Mouse (Mus musculus) ES-Bruce4 (cell line): ENCODE measurements at regions not wholly inside any gene's neighbourhood (a gene's known extent, or its start where the extent isn't known, plus 50 kb on each side); places are given as distances from the start of the nearest gene placed in this dataset.

Source experiments
- H3K27ac ChIP-seq: 2 replicates; pipeline ENCODE4 v1.5.1; 2012; ENCODE audit warnings: low read length, inconsistent platforms; ENCODE audit not compliant: insufficient read depth
- H3K27me3 ChIP-seq: 2 replicates; pipeline ENCODE4 v1.6.1; 2012; ENCODE audit warnings: mild to moderate bottlenecking, low read length, inconsistent platforms; ENCODE audit not compliant: control insufficient read depth, poor library complexity, insufficient read depth, severe bottlenecking
- H3K36me3 ChIP-seq: 2 replicates; pipeline ENCODE4 v1.6.1; 2012; ENCODE audit warnings: inconsistent platforms, mild to moderate bottlenecking, low read length, moderate library complexity; ENCODE audit not compliant: control insufficient read depth, poor library complexity, insufficient read depth, severe bottlenecking
- H3K4me1 ChIP-seq: one replicate; pipeline ENCODE4 v1.8.1; 2011; ENCODE audit warnings: low read length; ENCODE audit not compliant: control insufficient read depth, insufficient read depth
- H3K4me3 ChIP-seq: 2 replicates; pipeline ENCODE4 v1.5.1; 2011; ENCODE audit warnings: low read depth, mild to moderate bottlenecking, low read length
- H3K9ac ChIP-seq: 2 replicates; pipeline ENCODE4 v1.6.1; 2012; ENCODE audit warnings: low read depth, mild to moderate bottlenecking, inconsistent platforms; ENCODE audit not compliant: poor library complexity, severe bottlenecking
- H3K9me3 ChIP-seq: replicated peaks from 2 replicates; pipeline ENCODE4 v1.6.1; 2012; ENCODE audit warnings: mild to moderate bottlenecking, low read length, inconsistent platforms; ENCODE audit not compliant: control insufficient read depth, poor library complexity, insufficient read depth, severe bottlenecking
- CTCF ChIP-seq: IDR thresholded peaks from one replicate; pipeline ENCODE4 v1.8.1; 2011; ENCODE audit warnings: low read depth, low read length
- EP300 ChIP-seq: IDR thresholded peaks from 2 replicates; pipeline ENCODE4 v1.6.1; 2011; ENCODE audit warnings: low read depth, low read length; ENCODE audit not compliant: insufficient read depth
- POLR2A ChIP-seq: IDR thresholded peaks from one replicate; pipeline ENCODE4 v1.8.1; 2011; ENCODE audit warnings: low read length; ENCODE audit not compliant: insufficient read depth

DNA sequence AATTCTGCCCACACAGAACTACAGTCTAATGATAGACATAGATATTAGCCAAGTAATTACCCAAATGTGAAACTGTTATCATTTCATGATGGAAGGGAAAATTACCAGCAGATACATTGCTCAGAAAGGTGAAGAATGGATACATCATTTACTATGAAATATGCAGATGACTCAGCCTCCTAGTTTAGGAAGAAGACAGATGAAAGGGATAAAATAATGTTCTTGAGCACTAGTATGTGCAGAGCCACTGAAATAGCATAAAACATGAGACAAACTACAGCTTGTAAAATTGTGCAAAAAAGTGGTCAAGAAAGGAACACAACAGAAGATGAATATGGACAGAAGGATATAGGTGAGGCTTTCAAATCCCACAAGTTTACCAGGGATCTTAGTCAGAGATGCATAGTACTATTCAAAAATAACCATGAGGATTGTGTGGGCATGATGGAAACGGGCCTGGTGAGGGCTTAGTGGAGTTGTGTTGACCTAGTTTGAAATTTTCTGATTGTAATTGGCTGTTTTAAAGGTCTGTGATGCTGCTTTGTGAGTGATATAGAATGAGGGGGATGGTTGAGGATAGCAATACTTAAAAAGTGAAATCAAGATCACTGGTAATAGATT, 883.3 kb downstream of the Dnajb9 start:
- Histone ChIP-seq H3K27me3 (no peaks in the 10 kb centered on the region), H3K9me3 (no peaks in the 10 kb centered on the region), H3K4me1 (no peaks in the 10 kb centered on the region), H3K36me3 (no peaks in the 10 kb centered on the region), H3K27ac (no peak overlapping the region), H3K9ac (no peak overlapping the region), H3K4me3 (no peak overlapping the region)
- TF ChIP-seq EP300 (no peak), POLR2A (no peak), CTCF (no peak)

DNA sequence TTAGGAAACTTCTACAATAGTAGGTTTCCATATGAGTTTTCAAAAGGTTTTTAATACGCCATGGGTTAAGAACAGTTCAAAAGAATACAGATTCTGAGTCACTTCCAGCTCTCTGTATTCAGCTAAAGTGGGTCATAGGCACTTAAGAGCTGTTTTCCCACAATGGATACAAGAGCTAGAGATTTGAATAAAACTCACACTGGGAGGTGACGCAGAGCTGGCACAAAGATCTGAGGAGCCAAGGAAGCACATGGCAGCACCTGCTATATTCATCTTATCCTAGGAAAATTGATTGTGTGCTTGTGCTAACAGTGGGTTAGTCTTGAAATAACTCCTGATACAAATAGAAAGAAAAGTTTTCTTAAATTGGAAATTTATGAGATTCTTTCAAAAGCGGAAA, 899.8 kb downstream of the Dnajb9 start:
- Histone ChIP-seq H3K27ac (no peak overlapping the region), H3K4me1 (no peaks in the 10 kb centered on the region), H3K36me3 (no peaks in the 10 kb centered on the region), H3K27me3 (no peaks in the 10 kb centered on the region), H3K9ac (no peak overlapping the region), H3K4me3 (no peak overlapping the region), H3K9me3 (no peaks in the 10 kb centered on the region)
- TF ChIP-seq POLR2A = no peak
- TF ChIP-seq EP300 = no peak
- TF ChIP-seq CTCF = no peak

DNA sequence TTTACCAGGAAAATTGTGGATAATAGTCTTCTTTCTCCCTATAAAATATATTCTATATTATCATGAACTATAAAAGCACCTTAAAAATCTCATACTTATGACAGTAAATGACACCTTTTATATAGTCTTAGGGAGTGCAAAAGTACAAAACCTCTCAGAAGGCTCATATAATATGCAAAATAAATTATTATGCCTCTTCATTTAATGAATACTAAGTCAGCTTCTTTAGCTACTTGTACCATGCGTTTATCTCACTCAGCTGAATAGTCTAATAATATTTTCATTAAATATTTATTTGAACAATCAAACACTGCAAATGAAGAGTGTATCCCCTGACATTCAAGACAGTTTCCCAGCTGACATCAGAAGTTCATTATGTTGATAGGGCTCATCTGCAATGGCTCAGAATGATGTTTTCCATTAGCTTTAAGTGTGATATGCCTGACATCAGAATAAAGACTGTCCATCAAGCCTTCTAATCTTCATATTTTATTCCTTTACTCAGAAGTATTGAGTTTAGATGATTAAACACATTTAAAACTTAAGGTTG, 903.5 kb downstream of the Dnajb9 start:
- Histone ChIP-seq H3K4me3 (no peak overlapping the region), H3K4me1 (no peaks in the 10 kb centered on the region), H3K27me3 (no peaks in the 10 kb centered on the region), H3K27ac (no peak overlapping the region), H3K36me3 (no peaks in the 10 kb centered on the region), H3K9ac (no peak overlapping the region), H3K9me3 (no peaks in the 10 kb centered on the region)
- no peak for TF ChIP-seq EP300
- no peak for TF ChIP-seq CTCF
- TF ChIP-seq POLR2A = no peak

DNA sequence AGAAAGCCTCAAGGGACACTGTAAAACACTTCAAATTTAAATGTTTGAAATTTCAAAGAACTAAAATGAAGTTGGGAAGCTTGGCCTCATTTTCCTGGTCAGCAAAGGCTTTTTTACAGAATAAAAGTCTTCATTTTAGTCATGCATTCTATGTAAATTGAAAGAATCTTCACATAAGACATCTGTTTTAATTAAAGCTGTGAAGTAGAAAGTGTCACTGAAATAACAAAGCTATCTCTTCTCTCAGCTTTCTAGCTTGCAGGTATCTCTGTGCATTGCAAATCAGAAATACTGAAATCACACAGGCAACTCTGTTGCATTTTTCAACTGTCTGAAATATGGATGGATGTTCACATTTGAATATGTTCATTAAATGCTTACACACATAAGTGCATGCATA, 909.6 kb downstream of the Dnajb9 start:
- H3K4me3 ChIP-seq = no peak overlapping the region
- TF ChIP-seq EP300 (no peak), POLR2A (no peak), CTCF (no peak)
- no peaks in the 10 kb centered on the region for H3K36me3 ChIP-seq
- no peaks in the 10 kb centered on the region for H3K27me3 ChIP-seq
- H3K4me1 ChIP-seq = no peaks in the 10 kb centered on the region
- no peak overlapping the region for H3K9ac ChIP-seq
- no peaks in the 10 kb centered on the region for H3K9me3 ChIP-seq
- no peak overlapping the region for H3K27ac ChIP-seq

DNA sequence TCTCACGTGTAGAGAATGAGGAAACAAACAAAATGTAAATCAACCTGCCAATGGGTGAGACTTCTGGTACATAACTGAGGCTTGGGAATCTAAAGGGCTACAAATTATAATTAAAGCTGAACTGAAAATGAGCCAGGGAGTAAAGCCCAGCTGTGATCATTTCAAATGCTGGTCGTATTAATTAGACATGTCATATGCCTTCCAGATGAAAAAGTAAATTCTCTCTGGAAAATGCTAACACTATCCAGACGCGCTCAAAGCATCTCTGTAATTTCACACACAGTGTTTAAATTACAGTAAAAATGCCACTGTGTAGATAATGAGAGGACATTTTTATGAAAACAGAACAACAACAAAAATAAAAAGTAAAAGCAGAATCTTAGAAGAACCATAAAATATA, 929.7 kb downstream of the Dnajb9 start:
- Histone ChIP-seq H3K27me3 (no peaks in the 10 kb centered on the region), H3K4me3 (no peak overlapping the region), H3K9me3 (no peaks in the 10 kb centered on the region), H3K4me1 (no peaks in the 10 kb centered on the region), H3K36me3 (no peaks in the 10 kb centered on the region), H3K9ac (no peak overlapping the region), H3K27ac (no peak overlapping the region)
- TF ChIP-seq EP300 (no peak), POLR2A (no peak), CTCF (no peak)

DNA sequence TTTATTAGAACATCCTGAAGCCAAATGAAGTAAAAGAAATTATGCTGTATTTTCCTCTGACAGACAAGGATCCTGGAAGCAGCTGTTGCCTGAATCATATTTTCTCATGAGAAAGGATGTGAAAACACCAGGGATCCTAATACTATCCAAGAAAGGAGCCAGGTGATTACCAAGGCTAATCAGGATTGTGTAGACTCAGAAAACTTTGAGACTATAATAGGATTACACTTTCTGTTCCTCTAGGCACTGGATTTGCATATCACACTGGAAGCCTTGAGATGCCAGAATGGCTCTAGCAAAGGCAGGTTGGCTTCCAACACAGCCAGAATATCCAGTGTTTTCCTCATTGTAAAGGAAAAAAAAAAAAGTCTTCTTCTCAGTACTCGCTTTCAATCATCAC, 945.1 kb downstream of the Dnajb9 start:
- Histone ChIP-seq H3K9me3 (no peaks in the 10 kb centered on the region), H3K36me3 (no peaks in the 10 kb centered on the region), H3K4me3 (no peak overlapping the region), H3K27ac (no peak overlapping the region), H3K27me3 (no peaks in the 10 kb centered on the region), H3K9ac (no peak overlapping the region), H3K4me1 (no peaks in the 10 kb centered on the region)
- TF ChIP-seq EP300 (no peak), POLR2A (no peak), CTCF (no peak)
